Mouse (Mus musculus) A20 (cell line): ENCODE measurements around the gene Mcm7.

Experiments
- DNase-seq: peaks from one replicate; pipeline ENCODE4 v3.0.0-alpha.2; 2011; ENCODE audit warnings: low read depth, low spot score

Mcm7 gene

DNA sequence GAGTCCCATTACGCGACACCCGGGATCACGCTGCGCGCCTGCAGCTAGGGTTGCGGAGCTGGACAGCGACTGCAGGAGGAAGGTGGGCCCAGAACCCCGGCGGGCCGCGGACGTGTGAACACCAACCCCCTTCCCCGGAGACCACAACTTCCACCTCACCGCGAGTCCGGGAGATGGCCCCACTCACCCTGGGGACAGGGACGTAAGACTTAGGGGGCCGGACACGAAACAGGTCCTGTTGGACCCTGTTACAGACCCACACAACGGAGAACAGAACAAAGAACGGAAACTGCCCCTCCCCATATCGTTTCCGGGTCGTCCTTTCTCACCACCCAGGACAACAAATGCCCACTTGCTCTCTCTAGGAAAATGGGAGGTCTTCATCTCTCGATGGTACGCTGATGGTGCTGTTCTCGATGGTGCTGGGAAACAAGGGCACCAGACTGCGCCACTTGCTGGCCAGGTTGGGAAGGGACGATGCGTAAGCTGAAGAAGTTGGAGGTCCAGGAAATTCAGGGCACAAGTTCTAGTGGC is 16.7 kb downstream of the Mcm7 start, which contains the start of gene Zfp113:
TSS of gene Zfp113 (minus strand) at position 302 of the 534 bp plus-strand sequence.
- DNase-seq, result peak; percentile 93

DNA sequence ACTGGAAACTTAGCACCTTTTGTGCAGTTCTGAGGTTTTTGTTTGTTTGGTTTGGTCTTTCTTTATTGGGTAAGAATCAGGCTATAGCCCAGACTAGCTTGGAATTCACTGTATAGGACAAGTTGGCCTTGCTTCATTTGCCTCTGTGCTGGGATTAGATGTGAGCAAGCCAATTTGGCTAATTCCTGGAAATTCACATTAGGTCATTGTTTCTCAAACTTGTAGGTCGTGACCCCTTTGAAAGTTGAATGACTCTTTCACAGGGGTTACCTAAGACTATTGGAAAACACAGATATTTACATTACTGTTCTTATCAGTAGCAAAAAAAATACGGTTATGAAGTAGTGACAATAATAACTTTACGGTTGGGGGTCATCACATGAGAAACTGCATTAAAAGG is 17.8 kb downstream of the Mcm7 start:
- DNase-seq, result no peak

DNA sequence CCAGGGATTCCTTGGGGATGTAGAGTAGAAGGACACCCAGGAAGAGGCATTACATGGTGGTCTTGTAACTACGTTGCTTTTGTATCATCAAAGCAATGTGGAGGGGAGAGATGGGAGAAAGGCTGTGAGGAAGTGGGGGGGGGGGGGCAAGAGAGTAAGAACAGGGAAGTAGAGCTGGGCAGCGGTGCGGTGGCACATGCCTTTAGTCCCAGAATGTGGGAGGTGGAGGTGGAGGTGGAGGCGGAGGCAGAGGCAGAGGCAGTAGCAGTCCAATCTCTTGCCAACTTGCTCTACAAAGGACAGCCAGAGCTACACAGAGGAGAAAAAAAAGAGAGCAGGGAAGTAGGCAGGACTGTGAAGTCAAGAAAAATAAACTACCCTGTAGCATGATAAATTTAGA is 33.6 kb downstream of the Mcm7 start:
- peak; percentile 24 for DNase-seq

DNA sequence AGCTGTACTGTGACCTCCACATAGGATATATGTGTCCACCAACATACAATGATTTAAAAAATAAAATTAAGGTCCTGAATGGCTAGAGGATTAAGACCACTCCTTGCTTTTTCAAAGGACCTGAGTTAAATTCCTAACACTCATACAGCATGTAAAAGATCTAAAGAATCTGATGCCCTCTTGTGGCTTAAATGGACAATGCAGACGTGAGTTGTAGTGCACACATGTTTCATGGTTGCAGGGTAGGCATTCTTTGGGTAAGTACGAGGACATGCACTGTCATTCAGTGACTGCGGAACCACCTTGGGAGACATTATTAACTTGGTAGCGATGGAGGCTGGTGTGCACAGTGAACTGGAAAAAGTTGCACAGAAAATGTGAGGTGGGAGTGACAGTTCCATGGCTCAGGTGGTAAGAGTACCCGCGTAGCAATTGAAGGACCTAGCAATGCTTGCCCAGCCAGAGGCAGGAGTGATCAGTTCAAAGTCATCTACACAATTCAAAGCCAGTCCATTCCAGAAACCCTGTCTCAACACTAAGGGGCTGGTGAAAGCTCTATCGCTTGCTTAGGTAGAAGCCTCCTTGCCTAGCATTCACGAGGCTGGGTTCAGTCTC is 34.2 kb downstream of the Mcm7 start:
- DNase-seq, result peak; percentile 71

DNA sequence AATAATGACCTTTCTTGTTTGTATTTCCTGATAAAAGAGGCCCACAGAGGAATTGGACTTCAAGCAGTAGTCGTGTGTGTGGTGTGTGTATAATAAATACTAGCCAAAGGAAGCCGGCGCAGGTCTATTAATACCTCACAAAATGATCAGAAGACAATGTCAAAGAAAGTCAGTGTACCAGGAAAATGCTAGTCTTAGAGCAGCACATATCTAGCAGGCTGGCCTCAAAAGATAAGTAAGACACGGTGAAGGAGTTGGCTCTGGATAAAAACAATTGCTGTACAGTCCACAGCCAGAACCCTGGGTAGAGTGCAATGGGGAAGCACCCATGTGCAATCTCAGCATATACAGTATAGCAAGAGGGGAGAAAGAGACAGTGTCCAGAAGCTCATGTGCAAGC is 35.0 kb downstream of the Mcm7 start:
- no peak for DNase-seq

DNA sequence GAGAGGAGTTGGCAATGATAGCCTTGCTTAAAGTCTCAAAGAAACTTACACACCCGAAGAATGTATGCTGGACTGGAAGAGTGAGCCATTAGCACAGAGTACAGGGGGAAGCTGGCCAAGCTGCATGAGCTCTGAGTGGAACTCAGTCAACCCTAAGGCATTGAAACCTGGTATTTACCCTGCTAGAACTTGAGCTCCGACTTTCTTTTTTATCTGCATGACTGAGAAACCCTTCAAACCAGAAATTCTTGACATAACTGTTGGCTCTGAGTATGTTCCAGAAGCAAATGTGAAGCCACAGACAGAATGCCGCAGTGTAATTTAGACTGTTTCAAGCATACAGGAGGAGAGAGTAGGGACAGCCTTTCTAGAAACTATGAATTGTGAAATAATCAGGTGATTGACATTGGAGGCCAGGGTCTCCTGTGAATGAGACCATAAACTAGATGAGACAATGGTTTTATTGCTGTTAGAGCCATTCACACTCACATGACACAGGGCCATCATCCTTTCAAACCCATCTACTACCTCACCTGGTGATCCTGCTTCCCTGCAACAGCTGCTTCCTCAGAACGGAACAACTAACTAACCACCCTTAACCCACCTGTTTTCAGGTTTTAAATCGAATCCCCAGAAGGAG is 39.7 kb downstream of the Mcm7 start:
- peak; percentile 14 for DNase-seq

DNA sequence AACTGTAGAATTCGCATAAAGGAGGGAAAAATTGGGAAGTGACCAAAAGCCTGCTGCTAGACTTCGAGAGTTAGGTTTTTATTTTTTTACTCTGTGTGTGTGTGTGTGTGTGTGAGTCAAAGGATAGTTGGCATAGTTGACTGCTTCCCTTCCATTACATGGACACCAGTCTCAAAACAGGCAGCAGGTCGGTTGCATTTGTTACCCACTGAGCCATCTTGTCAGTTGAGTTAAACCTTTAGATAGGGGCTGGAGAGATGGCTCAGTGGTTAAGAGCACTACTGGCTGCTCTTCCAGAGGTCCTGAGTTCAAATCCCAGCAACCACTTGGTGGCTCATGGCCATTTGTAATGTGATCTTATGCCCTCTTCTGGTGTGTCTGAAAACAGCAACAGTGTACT is 54.2 kb downstream of the Mcm7 start:
- no peak for DNase-seq

DNA sequence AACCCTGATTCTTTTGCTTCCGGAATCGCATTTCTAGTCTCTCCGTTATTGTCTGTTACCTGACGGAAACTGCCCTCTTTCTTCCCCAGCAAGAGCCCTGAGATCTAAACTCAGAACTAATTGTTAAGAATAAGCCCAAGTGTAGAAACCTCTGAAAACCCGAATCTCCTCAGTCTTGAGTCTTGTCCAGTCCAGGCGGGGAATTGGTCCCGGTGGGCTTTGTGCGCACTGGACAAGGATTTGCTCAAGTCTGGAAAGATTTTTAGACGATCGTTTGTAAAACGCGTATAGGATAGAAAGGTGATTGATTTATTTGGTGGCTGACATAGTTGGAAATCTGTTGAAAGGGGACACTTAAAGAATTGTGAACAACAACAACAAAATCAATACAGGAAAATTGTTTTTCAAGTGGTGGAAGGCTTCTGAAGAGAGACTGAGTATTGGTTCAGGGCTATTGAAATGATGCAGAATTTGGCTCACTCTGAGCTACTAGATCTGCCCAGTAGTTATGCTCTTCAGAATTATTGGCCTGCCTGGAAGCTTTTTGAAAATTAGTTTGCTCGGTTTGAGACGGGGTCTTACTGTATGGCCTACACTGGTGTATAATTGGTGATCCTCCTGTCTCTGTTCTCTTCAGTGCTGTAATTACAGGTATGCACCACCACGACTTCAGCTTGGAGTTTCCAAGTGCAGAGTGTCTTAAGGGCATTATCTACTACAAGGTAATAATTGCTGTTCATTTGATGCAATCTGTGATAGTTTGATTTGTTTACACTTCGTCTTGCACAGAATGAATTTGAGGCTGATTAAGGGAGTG is 54.8 kb downstream of the Mcm7 start:
- peak; percentile 59 for DNase-seq

DNA sequence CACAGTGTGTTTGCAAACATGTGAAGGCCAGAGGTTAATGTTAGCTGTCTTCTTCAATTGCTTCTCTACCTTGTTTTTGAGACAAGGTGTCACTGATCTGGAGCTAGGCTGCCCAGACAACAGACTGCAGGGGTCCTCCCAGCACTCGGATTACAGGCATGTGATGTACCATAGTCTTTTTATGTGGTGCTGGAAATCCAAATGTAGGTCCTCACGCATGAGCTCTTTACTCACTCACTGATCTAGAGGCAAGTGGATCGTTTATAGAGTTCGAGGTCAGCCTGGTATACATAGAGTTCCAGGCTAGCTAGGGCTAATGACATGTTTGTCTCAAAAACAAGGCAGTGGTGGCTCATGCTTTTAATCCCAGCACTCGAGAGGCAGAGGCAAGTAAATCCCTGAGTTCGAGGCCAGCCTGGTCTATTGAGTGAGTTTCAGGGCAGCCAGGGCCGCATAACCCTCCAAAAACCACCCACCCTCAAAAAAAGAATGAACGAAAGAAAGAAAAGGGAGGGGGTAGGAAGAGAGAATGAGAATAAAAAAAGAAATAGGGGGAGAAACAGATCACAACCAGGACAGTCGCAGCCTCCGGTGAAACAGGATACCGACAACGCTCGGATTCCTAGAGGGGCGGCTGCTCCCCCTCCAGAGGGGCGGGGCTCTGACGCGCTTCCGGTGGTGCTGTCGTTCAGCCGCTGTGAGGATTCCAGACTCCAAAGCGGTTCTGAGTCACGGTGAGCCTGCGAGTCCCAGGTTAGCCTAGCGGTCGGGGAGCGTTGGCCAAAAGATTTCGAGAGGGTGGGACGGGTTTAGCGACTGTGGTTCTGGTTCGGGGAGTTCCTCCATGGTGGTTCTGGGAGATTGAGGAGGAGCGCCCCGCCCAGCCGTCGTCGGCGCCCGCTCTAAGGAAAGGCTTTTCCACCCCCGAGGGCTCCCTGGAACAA is 55.7 kb downstream of the Mcm7 start, which contains the start of gene Zscan21:
TSS of gene Zscan21 (plus strand) at position 649 of the 944 bp plus-strand sequence.
- peak; percentile 91 for DNase-seq
